Mouse (Mus musculus) heart, embryonic 14.5 days (tissue): Measurements from ENCODE around the gene Rfc4. TPM values are rescaled to one million over a fixed set of nuclear protein-coding genes. Genes with fewer than 3 reads are reported as not detected.
"Not testable (repeated sequence)": the region's sequence is repeated elsewhere in the genome, so short reads cannot be mapped to it uniquely, and the experiment has no call there.

Experiments
- ATAC-seq: fragments of 200-750 bp; cut with Nextera tagmentation; 2 replicates; pipeline ENCODE4 v1.8.0; 2017; ENCODE audit warnings: low read depth, moderate TSS enrichment; ENCODE audit not compliant: insufficient number of reproducible peaks, insufficient read depth, low FRiP score
- H3K27ac ChIP-seq, 2 experiments: fragments of 200-500 bp in 1 of 2; fragments of 300-500 bp in 1 of 2; sonication (generic) in 1 of 2; replicated peaks in 1 of 2; 2 replicates each; pipeline ENCODE4 v1.5.1; 2012 to 2014; ENCODE audit warnings: low read depth in 2 of 2, low read length in 2 of 2, control low read depth in 1 of 2, mild to moderate bottlenecking in 1 of 2, mixed read lengths in 1 of 2; ENCODE audit not compliant: control insufficient read depth in 1 of 2, insufficient read depth in 1 of 2
- H3K27me3 ChIP-seq: fragments of 300-500 bp; sonication (generic); 2 replicates; pipeline ENCODE4 v1.6.1; 2014; ENCODE audit warnings: mild to moderate bottlenecking, low read length, control low read depth; ENCODE audit not compliant: control insufficient read depth, insufficient read depth
- H3K36me3 ChIP-seq: fragments of 300-500 bp; sonication (generic); 2 replicates; pipeline ENCODE4 v1.6.1; 2014; ENCODE audit warnings: mild to moderate bottlenecking, control low read depth, low read length, mixed read lengths; ENCODE audit not compliant: control insufficient read depth, insufficient read depth
- H3K4me1 ChIP-seq, 2 experiments: fragments of 200-500 bp in 1 of 2; fragments of 300-500 bp in 1 of 2; sonication (generic) in 1 of 2; 2 replicates each; pipeline ENCODE4 v1.6.1; 2012 to 2014; ENCODE audit warnings: low read length in 2 of 2, control low read depth in 1 of 2, mixed read lengths in 1 of 2; ENCODE audit not compliant: control insufficient read depth in 2 of 2, insufficient read depth in 2 of 2
- H3K4me2 ChIP-seq: fragments of 300-500 bp; sonication (generic); 2 replicates; pipeline ENCODE4 v1.6.1; 2014; ENCODE audit warnings: mild to moderate bottlenecking, low read length
- H3K4me3 ChIP-seq, 2 experiments: fragments of 200-500 bp in 1 of 2; fragments of 300-500 bp in 1 of 2; sonication (generic) in 1 of 2; 2 replicates each; pipeline ENCODE4 v1.5.1; 2012 to 2014; ENCODE audit warnings: low read length in 2 of 2, mild to moderate bottlenecking in 2 of 2, control low read depth in 1 of 2, low read depth in 1 of 2, moderate library complexity in 1 of 2; ENCODE audit not compliant: control insufficient read depth in 1 of 2, insufficient read depth in 1 of 2
- H3K9ac ChIP-seq: fragments of 300-500 bp; sonication (generic); 2 replicates; pipeline ENCODE4 v1.6.1; 2014; ENCODE audit warnings: mild to moderate bottlenecking, low read length
- H3K9me3 ChIP-seq: fragments of 300-500 bp; sonication (generic); 2 replicates; pipeline ENCODE4 v1.6.1; 2016; ENCODE audit warnings: low read length, control low read depth; ENCODE audit not compliant: control insufficient read depth
- WGBS: fragments of 180-500 bp; shearing (Covaris S2); extraction: QIAGEN DNeasy Blood & Tissue Kit; methylation state at CpG from one replicate; pipeline ENCODE4 v1.1.7; 2014; 5-methylcytosine and 5-hydroxymethylcytosine counted together
- polyA plus RNA-seq: library from polyadenylated mRNA; unstranded; fragments of >200 nt; fragmentation: Nextera tagmentation; extraction: Ambion mirVana; gene quantifications from 2 replicates; pipeline ENCODE4 v1.2.1, GENCODE M21; 2014

The Rfc4 gene
- polyA plus RNA-seq, 1 experiment from 2014 or later: 84.8 TPM

DNA sequence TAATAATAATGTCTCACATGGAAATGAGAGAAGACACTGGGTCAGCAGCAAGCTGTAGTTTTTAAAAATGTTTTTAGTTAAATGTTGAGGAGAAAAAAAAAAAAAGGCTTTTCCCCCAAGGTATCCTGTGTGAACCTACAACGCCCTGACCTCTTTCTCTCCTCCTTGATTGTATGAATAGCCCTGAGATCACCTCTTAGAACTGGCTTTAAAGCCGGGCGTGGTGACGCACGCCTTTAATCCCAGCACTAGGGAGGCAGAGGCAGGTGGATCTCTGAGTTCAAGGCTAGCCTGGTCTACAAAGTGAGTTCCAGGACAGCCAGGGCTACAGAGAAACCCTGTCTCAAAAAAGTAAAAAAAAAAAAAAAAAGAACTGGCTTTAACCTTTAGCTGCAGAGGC is 32.0 kb downstream of the Rfc4 start:
- not testable (repeated sequence) for H3K27ac ChIP-seq, H3K9me3 ChIP-seq, H3K36me3 ChIP-seq, H3K4me2 ChIP-seq, H3K27me3 ChIP-seq, H3K9ac ChIP-seq, H3K4me1 ChIP-seq, ATAC-seq, H3K4me3 ChIP-seq
- WGBS: 92% methylated on average over 5 of the region's 5 CpGs

DNA sequence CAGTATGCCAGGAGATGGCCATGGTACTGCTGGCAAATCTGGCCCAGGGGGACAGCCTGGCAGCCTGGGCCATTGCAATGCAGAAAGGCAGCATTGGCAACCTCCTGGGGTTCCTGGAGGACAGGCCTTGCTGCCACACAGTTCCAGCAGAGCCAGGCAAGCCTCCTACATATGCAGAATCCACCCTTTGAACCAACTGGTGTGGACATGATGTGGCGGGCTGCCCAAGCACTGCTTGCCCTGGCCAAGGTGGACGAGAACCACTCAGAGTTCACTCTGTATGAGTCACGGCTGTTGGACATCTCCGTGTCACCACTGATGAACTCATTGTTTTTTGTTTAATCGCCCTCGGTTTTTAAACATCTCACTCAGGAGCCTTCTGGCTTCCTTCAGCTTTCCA is 33.4 kb downstream of the Rfc4 start:
- 85% methylated on average over 6 of the region's 6 CpGs for WGBS
- ATAC-seq: no peak
- no peak overlapping the region for H3K4me2 ChIP-seq

DNA sequence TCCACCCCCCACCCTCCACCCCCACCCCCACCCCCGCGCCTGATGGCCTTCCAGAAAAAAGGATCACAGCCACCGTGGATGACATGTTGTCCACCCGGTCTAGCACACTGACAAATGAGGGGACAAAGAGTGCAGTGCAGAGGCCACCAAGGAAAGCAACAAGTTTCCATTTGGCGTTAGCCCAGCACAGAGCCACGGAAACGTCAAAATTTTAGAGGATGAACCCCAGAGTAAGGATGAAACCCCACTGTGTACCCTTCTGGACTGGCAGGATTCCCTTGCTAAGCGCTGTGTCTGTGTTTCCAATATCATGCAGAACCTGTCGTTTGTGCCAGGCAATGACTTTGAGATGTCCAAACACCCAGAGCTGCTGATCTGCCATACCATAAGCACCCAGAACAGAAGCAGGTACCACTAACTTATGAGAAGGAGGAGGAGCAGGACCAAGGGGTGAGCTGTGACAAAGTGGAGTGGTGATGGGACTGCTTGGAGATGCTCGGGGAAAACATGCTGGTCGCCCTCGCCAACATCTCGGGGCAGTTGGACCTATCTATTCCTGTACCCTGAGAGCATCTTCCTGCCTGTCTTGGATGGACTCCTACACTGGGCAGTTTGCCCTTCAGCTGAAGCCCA is 34.1 kb downstream of the Rfc4 start:
- WGBS: 74% methylated on average over 13 of the region's 13 CpGs
- Histone ChIP-seq H3K27ac (no peak overlapping the region), H3K4me2 (no peak overlapping the region), H3K4me3 (no peak overlapping the region), H3K9ac (no peak overlapping the region), H3K4me1 (no peaks in the 10 kb centered on the region), H3K36me3 (no peaks in the 10 kb centered on the region), H3K9me3 (no peaks in the 10 kb centered on the region), H3K27me3 (no peaks in the 10 kb centered on the region)
- no peak for ATAC-seq

More for the DNA sequence above, 33.4 kb downstream of the Rfc4 start:
- Histone ChIP-seq H3K9me3 (no peaks in the 10 kb centered on the region), H3K4me3 (no peak overlapping the region), H3K27me3 (no peaks in the 10 kb centered on the region), H3K27ac (no peak overlapping the region), H3K4me1 (no peaks in the 10 kb centered on the region), H3K9ac (no peak overlapping the region), H3K36me3 (no peaks in the 10 kb centered on the region)

DNA sequence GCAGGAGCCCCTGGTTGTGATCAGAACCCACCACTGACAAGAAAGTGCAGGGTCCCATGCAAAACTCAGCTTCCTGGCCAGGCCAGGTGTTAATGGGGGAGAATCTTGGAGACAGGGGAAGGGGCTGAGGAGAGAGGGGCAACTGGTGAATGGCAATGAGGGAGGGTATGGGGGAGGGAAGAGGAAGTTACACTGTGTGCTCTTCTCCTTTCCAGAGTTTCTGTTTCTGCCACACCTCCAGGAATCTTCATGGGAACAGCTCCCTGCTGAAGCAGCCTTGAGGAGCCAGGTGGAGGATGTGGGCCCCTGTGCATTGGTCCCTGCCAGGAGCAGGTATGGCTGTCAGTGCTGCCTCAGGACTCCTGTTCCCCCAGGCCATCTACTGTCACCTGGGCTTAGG is 36.2 kb downstream of the Rfc4 start:
- not testable (repeated sequence) for H3K4me1 ChIP-seq, H3K27ac ChIP-seq, H3K9me3 ChIP-seq, H3K4me2 ChIP-seq, H3K27me3 ChIP-seq, H3K9ac ChIP-seq, H3K4me3 ChIP-seq, ATAC-seq, H3K36me3 ChIP-seq

DNA sequence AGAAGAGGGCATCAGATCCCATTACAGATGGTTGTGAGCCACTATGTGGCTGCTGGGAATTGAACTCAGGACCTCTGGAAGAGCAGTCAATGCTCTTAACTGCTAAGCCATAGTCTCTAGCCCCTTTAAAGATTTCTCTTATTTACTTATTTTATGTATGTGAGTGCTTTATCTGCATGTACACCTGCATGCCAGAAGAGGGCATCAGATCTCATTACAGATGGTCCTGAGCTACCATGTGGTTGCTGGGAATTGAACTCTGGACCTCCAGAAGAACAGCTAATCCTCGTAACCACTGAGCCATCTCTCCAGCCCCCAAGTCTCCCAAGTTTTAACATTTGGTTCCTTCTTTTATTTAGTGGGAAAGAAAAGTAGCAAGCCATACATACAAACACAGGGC is 39.0 kb downstream of the Rfc4 start:
- not testable (repeated sequence) for H3K4me1 ChIP-seq, H3K4me3 ChIP-seq, H3K27me3 ChIP-seq, H3K27ac ChIP-seq, H3K9me3 ChIP-seq, H3K36me3 ChIP-seq, H3K4me2 ChIP-seq, ATAC-seq, H3K9ac ChIP-seq
- 94% methylated on average over 1 of the region's 1 CpGs for WGBS

DNA sequence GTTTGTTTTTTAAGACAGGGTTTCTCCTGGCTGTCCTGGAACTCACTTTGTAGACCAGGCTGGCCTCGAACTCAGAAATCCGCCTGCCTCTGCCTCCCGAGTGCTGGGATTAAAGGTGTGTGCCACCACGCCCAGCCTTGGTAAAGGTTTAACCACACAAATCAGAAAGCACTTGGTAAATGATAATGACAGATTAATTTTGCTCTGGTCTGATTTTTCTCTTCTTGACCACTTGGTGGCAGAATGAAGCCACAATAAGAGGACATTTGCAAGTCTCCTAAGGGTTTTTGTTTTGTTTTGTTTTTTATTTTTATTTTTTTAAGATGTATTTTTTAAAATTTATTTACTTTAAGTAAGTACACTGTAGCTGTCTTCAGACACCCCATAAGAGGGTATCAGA is 39.8 kb downstream of the Rfc4 start:
- not testable (repeated sequence) for H3K9ac ChIP-seq, ATAC-seq, H3K4me1 ChIP-seq, H3K4me2 ChIP-seq, H3K27me3 ChIP-seq, H3K4me3 ChIP-seq, H3K27ac ChIP-seq, H3K9me3 ChIP-seq, H3K36me3 ChIP-seq
- WGBS: 37% methylated on average over 4 of the region's 4 CpGs

DNA sequence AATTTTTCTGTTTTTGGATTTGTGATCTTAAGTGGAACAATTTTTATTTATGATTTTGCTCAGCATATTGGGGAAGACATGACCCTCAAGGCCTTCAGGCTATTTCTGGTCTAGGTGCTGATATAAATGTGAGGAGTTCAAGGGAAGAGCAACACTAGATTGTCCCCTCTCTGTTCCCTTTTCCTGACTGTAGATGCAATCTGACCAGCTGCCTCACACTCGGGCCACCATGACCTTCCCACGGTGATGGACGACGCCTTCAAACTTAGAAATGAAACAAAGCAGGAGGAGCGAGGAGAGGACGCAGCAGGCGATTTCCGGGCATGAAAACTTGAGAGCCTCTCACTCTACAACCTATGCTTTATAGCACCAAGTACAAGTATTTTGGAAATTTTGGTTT is 40.4 kb downstream of the Rfc4 start:
- not testable (repeated sequence) for ATAC-seq, H3K4me2 ChIP-seq, H3K4me3 ChIP-seq, H3K9me3 ChIP-seq, H3K9ac ChIP-seq, H3K36me3 ChIP-seq, H3K4me1 ChIP-seq, H3K27ac ChIP-seq, H3K27me3 ChIP-seq
- 64% methylated on average over 8 of the region's 8 CpGs for WGBS

DNA sequence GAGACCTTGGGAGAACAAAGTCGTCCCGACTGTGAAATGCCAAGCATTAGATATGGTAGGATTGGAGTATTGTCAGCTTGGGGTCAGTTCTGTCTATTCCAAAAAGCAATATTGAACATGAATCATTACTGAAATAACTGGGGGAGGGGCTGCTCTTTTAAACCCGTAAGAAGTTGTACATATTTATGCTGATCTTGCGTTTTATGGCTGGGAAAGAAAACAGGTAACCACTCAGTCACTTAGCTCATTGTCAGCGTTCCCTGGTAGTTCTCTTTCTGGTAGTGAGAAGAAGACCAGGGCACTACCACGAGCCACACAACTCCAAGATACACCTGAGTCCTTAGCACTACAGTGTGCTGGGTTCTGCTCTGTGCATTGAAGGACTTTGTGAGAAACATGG is 50.0 kb downstream of the Rfc4 start:
- WGBS: 82% methylated on average over 6 of the region's 6 CpGs
- H3K9me3 ChIP-seq, H3K36me3 ChIP-seq, H3K9ac ChIP-seq, H3K4me1 ChIP-seq, H3K4me3 ChIP-seq, H3K4me2 ChIP-seq, ATAC-seq, H3K27me3 ChIP-seq, H3K27ac ChIP-seq: not testable (repeated sequence)
